Mouse (Mus musculus) liver, embryonic 13.5 days (tissue): ENCODE measurements around the gene Olfr455. TPM values are rescaled to one million over a fixed set of nuclear protein-coding genes. Genes with fewer than 3 reads are reported as not detected.

Experiments used
- ATAC-seq: fragments of 200-750 bp; cut with Nextera tagmentation; 2 replicates; pipeline ENCODE4 v1.8.0; 2017; ENCODE audit warnings: low read depth, mild to moderate bottlenecking, moderate number of reproducible peaks, moderate library complexity
- DNase-seq: peaks from one replicate; pipeline ENCODE4 v3.0.0; 2022
- H3K27ac ChIP-seq: fragments of 300-500 bp; sonication (generic); 2 replicates; pipeline ENCODE4 v1.5.1; 2015; ENCODE audit warnings: moderate library complexity, mild to moderate bottlenecking, inconsistent platforms
- H3K27me3 ChIP-seq: fragments of 300-500 bp; sonication (generic); 2 replicates; pipeline ENCODE4 v1.6.1; 2015; ENCODE audit warnings: mild to moderate bottlenecking, inconsistent platforms
- H3K36me3 ChIP-seq: fragments of 300-500 bp; sonication (generic); 2 replicates; pipeline ENCODE4 v1.6.1; 2015; ENCODE audit warnings: mild to moderate bottlenecking, inconsistent platforms
- H3K4me1 ChIP-seq: fragments of 300-500 bp; sonication (generic); replicated peaks from 2 replicates; pipeline ENCODE4 v1.6.1; 2015; ENCODE audit warnings: inconsistent platforms
- H3K4me2 ChIP-seq: fragments of 300-500 bp; sonication (generic); 2 replicates; pipeline ENCODE4 v1.6.1; 2015; ENCODE audit warnings: inconsistent platforms, mild to moderate bottlenecking, moderate library complexity
- H3K4me3 ChIP-seq: fragments of 300-500 bp; sonication (generic); replicated peaks from 2 replicates; pipeline ENCODE4 v1.5.1; 2015; ENCODE audit warnings: mild to moderate bottlenecking, inconsistent platforms
- H3K9ac ChIP-seq: fragments of 300-500 bp; sonication (generic); 2 replicates; pipeline ENCODE4 v1.6.1; 2015; ENCODE audit warnings: mild to moderate bottlenecking, inconsistent platforms
- H3K9me3 ChIP-seq: fragments of 300-500 bp; sonication (generic); replicated peaks from 2 replicates; pipeline ENCODE4 v1.6.1; 2016; ENCODE audit warnings: inconsistent platforms
- WGBS: fragments of 180-500 bp; shearing (Covaris S2); methylation state at CpG from one replicate; pipeline ENCODE4 v1.1.7; 2015; ENCODE audit not compliant: insufficient replicate concordance; 5-methylcytosine and 5-hydroxymethylcytosine counted together
- polyA plus RNA-seq: library from polyadenylated mRNA; unstranded; fragments of >200 nt; fragmentation: Nextera tagmentation; extraction: Ambion mirVana; gene quantifications from 2 replicates; pipeline ENCODE4 v1.2.1, GENCODE M21; 2015

Gene Olfr455
- polyA plus RNA-seq, 1 experiment from 2014 or later, result not detected

DNA sequence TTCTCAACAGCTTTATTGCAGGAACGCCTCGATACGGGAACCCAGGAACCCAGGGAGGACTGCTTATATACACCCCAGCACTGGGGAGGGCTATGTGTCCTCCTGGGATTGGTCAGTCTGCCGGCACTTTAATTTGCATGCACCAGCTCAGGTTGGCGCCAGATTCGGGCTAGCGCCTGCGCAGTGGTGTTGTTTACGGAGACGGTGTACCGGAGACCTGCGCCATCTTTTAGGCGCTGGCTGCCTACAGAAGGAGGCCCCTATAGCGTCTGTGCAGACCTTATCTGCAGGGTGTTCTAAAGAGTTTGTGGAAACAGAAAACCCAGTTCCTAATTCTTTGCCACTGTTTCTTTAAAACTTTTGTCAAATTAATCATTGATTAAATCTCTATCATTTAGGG is 11.3 kb upstream of the Olfr455 start:
- no peaks in the 10 kb centered on the region for H3K9me3 ChIP-seq
- WGBS, result 81% methylated on average over 14 of the region's 14 CpGs
- DNase-seq, result no peak
- no peak overlapping the region for H3K4me3 ChIP-seq
- no peaks in the 10 kb centered on the region for H3K4me1 ChIP-seq
- H3K27ac ChIP-seq, result no peak overlapping the region
- H3K27me3 ChIP-seq, result no peaks in the 10 kb centered on the region
- no peak for ATAC-seq
- H3K9ac ChIP-seq, result no peak overlapping the region
- H3K4me2 ChIP-seq, result no peak overlapping the region
- H3K36me3 ChIP-seq, result no peaks in the 10 kb centered on the region

DNA sequence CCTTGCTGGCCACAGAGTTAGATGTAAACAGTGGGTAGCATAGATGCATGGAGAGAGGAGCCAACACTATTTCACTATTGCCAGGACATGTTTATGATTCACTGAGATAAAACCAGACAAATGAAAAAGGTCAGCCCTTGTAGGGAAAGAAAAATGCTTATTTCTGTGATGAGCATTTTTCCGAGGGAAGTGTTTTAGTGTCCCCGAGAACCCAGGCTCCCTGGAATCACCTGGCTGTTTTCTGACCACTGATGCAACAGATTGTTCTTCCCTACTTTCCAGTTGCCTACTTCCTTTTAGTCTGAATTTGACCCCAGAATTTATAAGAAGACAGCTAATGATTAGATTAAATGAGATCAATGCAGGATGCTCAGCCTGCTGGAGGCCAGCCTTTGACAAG is 1.2 kb downstream of the Olfr455 start:
- Histone ChIP-seq H3K4me1 (no peaks in the 10 kb centered on the region), H3K9ac (no peak overlapping the region), H3K27me3 (no peaks in the 10 kb centered on the region), H3K4me2 (no peak overlapping the region), H3K9me3 (no peaks in the 10 kb centered on the region), H3K4me3 (no peak overlapping the region), H3K36me3 (no peaks in the 10 kb centered on the region), H3K27ac (no peak overlapping the region)
- DNase-seq (no peak), ATAC-seq (no peak)
- WGBS, result 69% methylated on average over 2 of the region's 2 CpGs

GRCm38 (mm10) chr6:42545451-42545885 is 1.9 kb downstream of the Olfr455 start:
- ATAC-seq (no peak), DNase-seq (no peak)
- no peak overlapping the region for H3K4me3 ChIP-seq
- H3K4me1 ChIP-seq, result no peaks in the 10 kb centered on the region
- WGBS, result 53% methylated on average over 2 of the region's 2 CpGs
- H3K9me3 ChIP-seq, result no peaks in the 10 kb centered on the region
- H3K9ac ChIP-seq, result no peak overlapping the region
- no peaks in the 10 kb centered on the region for H3K27me3 ChIP-seq
- no peak overlapping the region for H3K27ac ChIP-seq
- H3K4me2 ChIP-seq, result no peak overlapping the region
- no peaks in the 10 kb centered on the region for H3K36me3 ChIP-seq

- no peak for ATAC-seq
- DNase-seq, result no peak
- Histone ChIP-seq H3K36me3 (no peaks in the 10 kb centered on the region), H3K4me1 (no peaks in the 10 kb centered on the region), H3K27me3 (no peaks in the 10 kb centered on the region), H3K4me3 (no peak overlapping the region), H3K4me2 (no peak overlapping the region), H3K9ac (no peak overlapping the region), H3K9me3 (no peaks in the 10 kb centered on the region), H3K27ac (no peak overlapping the region)
- 45% methylated on average over 1 of the region's 1 CpGs for WGBS
These were observed 2.5 kb downstream of the Olfr455 start for GRCm38 (mm10) chr6:42544846-42545245.

DNA sequence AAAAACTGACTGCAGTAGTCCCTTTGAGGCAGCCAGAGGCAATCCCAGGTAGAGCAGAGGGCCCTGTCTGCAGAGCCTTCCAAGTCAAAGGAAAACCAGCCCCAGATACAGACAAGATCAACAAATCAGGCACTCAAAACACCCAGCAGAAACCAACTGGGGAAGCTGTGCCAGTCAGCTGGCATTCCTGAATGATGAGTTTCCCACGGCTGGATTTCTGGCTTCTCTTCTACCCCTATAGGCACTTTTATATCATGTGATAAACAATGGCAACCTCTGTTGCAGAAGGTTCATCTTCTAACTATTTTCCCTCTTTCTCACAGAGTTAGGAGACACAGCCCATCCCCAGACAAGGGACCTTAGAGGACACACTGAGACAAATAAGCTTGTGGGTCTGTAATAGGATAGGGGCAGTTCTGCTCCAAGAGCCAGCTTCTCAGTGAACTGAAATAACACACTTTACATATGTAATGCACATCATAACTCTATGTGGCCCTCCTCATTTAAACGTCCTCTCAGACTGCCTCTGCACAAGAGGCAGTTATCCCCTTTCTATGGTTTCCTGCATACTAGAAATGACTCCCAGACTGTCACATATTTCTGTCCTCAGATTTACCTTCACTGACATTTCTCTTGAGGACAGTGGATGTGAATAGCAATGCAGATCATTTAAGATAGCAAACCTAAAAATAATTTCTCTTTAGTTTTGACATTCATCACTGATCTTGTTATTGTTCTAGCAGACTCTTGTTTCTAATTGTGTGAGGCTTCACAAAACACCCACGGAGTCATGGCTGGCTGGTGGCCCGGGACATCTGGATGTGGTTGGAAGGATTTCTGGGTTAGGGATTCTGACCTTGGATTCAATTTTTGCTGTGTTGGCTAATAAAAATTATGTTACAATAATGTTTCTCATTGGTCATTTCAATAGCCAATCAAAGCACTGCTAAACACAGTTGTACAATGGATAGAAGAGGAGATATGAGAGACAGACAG is 5.1 kb downstream of the Olfr455 start:
- H3K27ac ChIP-seq, result no peak overlapping the region
- H3K4me1 ChIP-seq, result no peaks in the 10 kb centered on the region
- 45% methylated on average over 4 of the region's 4 CpGs for WGBS
- no peaks in the 10 kb centered on the region for H3K9me3 ChIP-seq
- H3K9ac ChIP-seq, result no peak overlapping the region
- no peak for ATAC-seq
- no peak overlapping the region for H3K4me2 ChIP-seq
- no peak overlapping the region for H3K4me3 ChIP-seq
- no peaks in the 10 kb centered on the region for H3K36me3 ChIP-seq
- no peaks in the 10 kb centered on the region for H3K27me3 ChIP-seq
- DNase-seq, result no peak

GRCm38 (mm10) chr6:42540681-42541080 is 6.7 kb downstream of the Olfr455 start:
- H3K27me3 ChIP-seq, result no peaks in the 10 kb centered on the region
- ATAC-seq (no peak), DNase-seq (no peak)
- H3K4me3 ChIP-seq, result no peak overlapping the region
- WGBS, result 52% methylated on average over 1 of the region's 1 CpGs
- H3K4me2 ChIP-seq, result no peak overlapping the region
- no peaks in the 10 kb centered on the region for H3K36me3 ChIP-seq
- H3K9ac ChIP-seq, result no peak overlapping the region
- no peaks in the 10 kb centered on the region for H3K9me3 ChIP-seq
- H3K4me1 ChIP-seq, result no peaks in the 10 kb centered on the region
- H3K27ac ChIP-seq, result no peak overlapping the region

DNA sequence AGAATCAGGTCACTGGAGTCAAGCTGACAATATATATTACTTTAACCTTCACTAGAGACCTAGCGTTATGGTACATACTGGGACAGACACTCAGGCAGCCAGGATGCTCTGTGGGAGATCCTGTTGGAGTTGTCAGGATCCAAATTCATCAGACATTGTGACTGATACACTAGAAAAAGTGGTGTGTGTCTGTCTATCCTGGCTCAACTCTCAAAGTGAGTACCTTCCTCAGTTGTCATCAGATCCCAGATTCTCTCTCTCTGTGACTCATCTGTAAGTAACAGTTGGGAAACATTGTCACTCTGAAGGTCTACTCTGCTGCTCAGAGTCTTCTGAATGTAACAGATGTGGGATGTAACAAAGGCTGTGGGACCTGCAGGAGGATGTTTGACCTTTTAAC is 7.7 kb downstream of the Olfr455 start:
- Histone ChIP-seq H3K9ac (no peak overlapping the region), H3K4me2 (no peak overlapping the region), H3K36me3 (no peaks in the 10 kb centered on the region), H3K9me3 (no peaks in the 10 kb centered on the region), H3K4me1 (no peaks in the 10 kb centered on the region), H3K27ac (no peak overlapping the region), H3K27me3 (no peaks in the 10 kb centered on the region), H3K4me3 (no peak overlapping the region)
- no peak for DNase-seq
- WGBS, result 66% methylated on average over 1 of the region's 1 CpGs
- no peak for ATAC-seq

- no peak overlapping the region for H3K9ac ChIP-seq
- 65% methylated on average over 1 of the region's 1 CpGs for WGBS
- H3K4me1 ChIP-seq, result no peaks in the 10 kb centered on the region
- no peak for ATAC-seq
- H3K4me2 ChIP-seq, result no peak overlapping the region
- no peak for DNase-seq
- H3K27ac ChIP-seq, result no peak overlapping the region
- no peak overlapping the region for H3K4me3 ChIP-seq
- H3K36me3 ChIP-seq, result no peaks in the 10 kb centered on the region
- no peaks in the 10 kb centered on the region for H3K27me3 ChIP-seq
- no peaks in the 10 kb centered on the region for H3K9me3 ChIP-seq
These were observed 33.9 kb downstream of the Olfr455 start for GRCm38 (mm10) chr6:42513461-42513860.

DNA sequence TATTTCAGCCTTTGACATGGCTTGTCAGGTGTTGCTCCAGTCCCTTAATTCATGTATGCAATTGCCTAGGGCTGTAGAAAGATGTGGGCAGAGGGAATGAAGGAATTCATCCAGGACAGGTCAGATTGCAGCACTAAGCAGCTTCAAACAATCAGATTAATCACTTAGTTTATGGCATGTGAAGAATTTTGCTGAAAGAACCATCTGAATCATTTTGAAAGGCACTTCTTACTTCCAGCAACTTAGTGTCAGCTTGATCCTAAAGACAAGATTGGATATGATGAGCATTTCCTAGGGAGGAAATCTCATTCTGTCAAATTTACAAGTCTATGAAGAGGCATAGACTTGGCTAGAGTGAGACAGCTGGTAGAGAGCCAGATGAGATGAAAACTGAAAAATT is 38.1 kb downstream of the Olfr455 start:
- Histone ChIP-seq H3K27me3 (no peaks in the 10 kb centered on the region), H3K9ac (no peak overlapping the region), H3K27ac (no peak overlapping the region), H3K36me3 (no peaks in the 10 kb centered on the region), H3K4me1 (no peaks in the 10 kb centered on the region), H3K4me2 (no peak overlapping the region), H3K9me3 (no peaks in the 10 kb centered on the region), H3K4me3 (no peak overlapping the region)
- ATAC-seq (no peak), DNase-seq (no peak)

GRCm38 (mm10) chr6:42503478-42503877 is 43.9 kb downstream of the Olfr455 start:
- H3K4me1 ChIP-seq, result no peaks in the 10 kb centered on the region
- no peak overlapping the region for H3K9ac ChIP-seq
- WGBS, result 62% methylated on average over 2 of the region's 2 CpGs
- no peak overlapping the region for H3K4me2 ChIP-seq
- H3K27me3 ChIP-seq, result no peaks in the 10 kb centered on the region
- no peak for ATAC-seq
- no peaks in the 10 kb centered on the region for H3K36me3 ChIP-seq
- H3K4me3 ChIP-seq, result no peak overlapping the region
- DNase-seq, result no peak
- H3K27ac ChIP-seq, result no peak overlapping the region
- H3K9me3 ChIP-seq, result no peaks in the 10 kb centered on the region

GRCm38 (mm10) chr6:42489731-42490130 is 57.7 kb downstream of the Olfr455 start:
- no peaks in the 10 kb centered on the region for H3K9me3 ChIP-seq
- H3K4me3 ChIP-seq, result no peak overlapping the region
- no peaks in the 10 kb centered on the region for H3K36me3 ChIP-seq
- H3K9ac ChIP-seq, result no peak overlapping the region
- no peak for DNase-seq
- no peaks in the 10 kb centered on the region for H3K4me1 ChIP-seq
- H3K27me3 ChIP-seq, result no peaks in the 10 kb centered on the region
- no peak overlapping the region for H3K4me2 ChIP-seq
- 52% methylated on average over 1 of the region's 1 CpGs for WGBS
- no peak for ATAC-seq
- no peak overlapping the region for H3K27ac ChIP-seq

- DNase-seq (no peak), ATAC-seq (no peak)
- H3K4me2 ChIP-seq, result no peak within 1 kb of the TSS
- H3K4me3 ChIP-seq, result no peak within 1 kb of the TSS
- H3K4me1 ChIP-seq, result no peaks in the 10 kb centered on the region
- H3K9ac ChIP-seq, result no peak within 1 kb of the TSS
- H3K27me3 ChIP-seq, result no peaks in the 10 kb centered on the region
- no peaks in the 10 kb centered on the region for H3K36me3 ChIP-seq
- WGBS, result 46% methylated on average over 1 of the region's 1 CpGs
- H3K9me3 ChIP-seq, result no peaks in the 10 kb centered on the region
- H3K27ac ChIP-seq, result no peak within 1 kb of the TSS
These were observed 60.3 kb downstream of the Olfr455 start, which contains the start of gene Olfr456 for GRCm38 (mm10) chr6:42487114-42487513. Gene Olfr456, minus strand, starts transcription at chr6:42487214.
